Mouse (Mus musculus): ENCODE measurements around the gene Ttf2. TPM values are rescaled to one million over a fixed set of nuclear protein-coding genes. Genes with fewer than 3 reads are reported as not detected.

Gene Ttf2
- polyA plus RNA-seq, 1 experiment from 2014 or later, result 23.0 TPM

DNA sequence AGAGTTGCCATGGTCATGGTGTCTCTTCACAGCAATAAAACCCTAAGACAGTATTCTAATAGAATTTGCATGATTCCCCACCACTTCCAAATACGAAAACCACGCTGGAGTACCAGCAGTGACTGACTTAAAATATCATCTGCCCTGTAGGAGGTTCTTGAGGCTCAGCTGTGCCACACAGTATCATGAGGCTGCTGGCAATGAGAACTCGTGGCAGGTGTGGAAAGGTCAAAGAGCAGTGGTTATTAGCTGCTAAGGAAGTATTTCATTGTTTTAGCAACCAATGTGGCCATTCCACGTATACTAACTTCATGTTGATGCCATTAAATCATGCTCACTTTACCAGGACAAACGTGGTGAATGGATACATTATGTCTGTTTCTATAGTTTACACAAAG, 41.7 kb upstream of the Ttf2 start:
- 69% methylated on average over 5 of the region's 5 CpGs for WGBS
- DNase-seq (ENCODE audit: low spot score), result no peak
- Histone ChIP-seq H3K36me3 (replicated peaks; ENCODE audit: control insufficient read depth, insufficient read depth, low read depth, low read length) (no peaks in the 10 kb centered on the region), H3K27me3 (ENCODE audit: control insufficient read depth, insufficient read depth, low read length) (no peaks in the 10 kb centered on the region), H3K4me2 (ENCODE audit: low read depth, low read length) (no peak overlapping the region), H3K4me1 (ENCODE audit: control insufficient read depth, insufficient read depth, low read length) (no peaks in the 10 kb centered on the region; the same call in 1 of the 2 replicates), H3K9me3 (replicated peaks; ENCODE audit: control insufficient read depth, low read length) (no peaks in the 10 kb centered on the region), H3K4me3 (ENCODE audit: low read depth, low read length) (no peak overlapping the region), H3K9ac (replicated peaks; ENCODE audit: low read length) (no peak overlapping the region), H3K27ac (replicated peaks; ENCODE audit: low read depth, low read length) (no peak overlapping the region)
- no peak for ATAC-seq (replicated peaks; ENCODE audit: insufficient number of reproducible peaks, low FRiP score, low TSS enrichment, low read depth)

DNA sequence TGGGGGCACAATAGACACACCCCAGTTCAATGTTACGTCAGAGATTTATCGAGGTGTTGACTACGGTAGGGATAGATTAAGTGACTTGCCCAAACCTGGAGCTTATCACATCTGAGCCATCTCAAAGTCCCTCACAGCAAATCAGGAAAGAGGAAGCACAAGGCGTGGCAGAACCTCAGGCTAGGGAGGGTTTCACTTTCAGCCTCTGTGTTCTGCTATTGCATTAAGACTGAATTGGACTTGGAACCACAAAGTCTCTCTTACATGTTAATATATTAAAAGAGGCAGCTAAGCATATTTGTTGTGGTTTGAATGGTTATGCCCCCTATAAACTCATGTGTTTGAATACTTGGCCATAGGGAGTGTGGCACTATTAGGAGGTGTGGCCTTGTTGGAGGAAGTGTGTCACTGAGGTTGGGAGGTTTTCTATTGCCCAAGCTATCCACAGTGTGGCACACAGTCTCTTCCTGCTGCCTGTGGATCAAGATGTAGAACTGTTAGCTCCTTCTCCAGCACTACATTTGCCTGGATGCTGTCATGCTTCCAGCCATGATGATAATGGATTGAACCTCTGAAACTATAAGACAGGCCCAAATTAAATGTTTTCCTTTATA, 41.2 kb upstream of the Ttf2 start:
- no peaks in the 10 kb centered on the region for H3K9me3 ChIP-seq (replicated peaks; ENCODE audit: control insufficient read depth, low read length)
- H3K9ac ChIP-seq (replicated peaks; ENCODE audit: low read length), result no peak overlapping the region
- no peaks in the 10 kb centered on the region; the same call in 1 of the 2 replicates for H3K4me1 ChIP-seq (ENCODE audit: control insufficient read depth, insufficient read depth, low read length)
- DNase-seq (ENCODE audit: low spot score), result no peak
- no peak for ATAC-seq (replicated peaks; ENCODE audit: insufficient number of reproducible peaks, low FRiP score, low TSS enrichment, low read depth)
- H3K4me3 ChIP-seq (ENCODE audit: low read depth, low read length), result no peak overlapping the region
- 90% methylated on average over 4 of the region's 4 CpGs for WGBS
- H3K27me3 ChIP-seq (ENCODE audit: control insufficient read depth, insufficient read depth, low read length), result no peaks in the 10 kb centered on the region
- no peak overlapping the region for H3K4me2 ChIP-seq (ENCODE audit: low read depth, low read length)
- no peak overlapping the region for H3K27ac ChIP-seq (replicated peaks; ENCODE audit: low read depth, low read length)
- no peaks in the 10 kb centered on the region for H3K36me3 ChIP-seq (replicated peaks; ENCODE audit: control insufficient read depth, insufficient read depth, low read depth, low read length)

DNA sequence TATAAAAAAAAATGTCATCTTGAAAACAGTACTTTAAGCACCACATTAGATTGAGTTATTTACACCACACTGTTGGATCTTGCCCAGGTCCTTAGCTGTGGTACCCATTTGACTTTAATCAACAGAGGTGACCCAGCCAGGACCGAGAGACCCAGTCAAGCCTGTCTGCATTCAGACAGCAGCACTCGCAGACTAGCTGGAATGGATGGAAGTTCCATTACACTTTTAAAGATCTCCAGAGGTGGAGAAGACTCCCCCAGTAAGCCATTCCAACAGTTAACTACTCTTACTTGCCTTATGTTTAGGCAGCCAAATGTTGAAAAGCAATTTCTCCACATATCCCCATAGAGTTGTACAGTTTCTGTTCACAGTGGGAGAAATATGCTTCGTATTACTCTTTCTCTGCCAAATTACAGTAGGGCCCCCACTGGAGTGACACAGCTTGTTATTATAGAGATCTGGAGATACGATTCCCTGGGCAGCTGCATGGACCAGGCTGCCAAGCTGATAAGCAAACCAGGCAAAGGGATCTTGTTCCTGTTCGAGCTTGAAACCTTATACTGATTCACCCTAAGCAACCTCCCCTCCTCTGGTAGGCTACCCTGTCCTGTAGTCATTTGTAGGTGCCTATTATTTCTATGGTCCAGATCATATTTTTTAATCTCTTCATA, 37.8 kb upstream of the Ttf2 start:
- Histone ChIP-seq H3K36me3 (replicated peaks; ENCODE audit: control insufficient read depth, insufficient read depth, low read depth, low read length) (no peaks in the 10 kb centered on the region), H3K4me3 (ENCODE audit: low read depth, low read length) (no peak overlapping the region), H3K4me1 (ENCODE audit: control insufficient read depth, insufficient read depth, low read length) (no peaks in the 10 kb centered on the region; the same call in 1 of the 2 replicates), H3K9me3 (replicated peaks; ENCODE audit: control insufficient read depth, low read length) (no peaks in the 10 kb centered on the region), H3K27ac (replicated peaks; ENCODE audit: low read depth, low read length) (no peak overlapping the region), H3K4me2 (ENCODE audit: low read depth, low read length) (no peak overlapping the region), H3K27me3 (ENCODE audit: control insufficient read depth, insufficient read depth, low read length) (no peaks in the 10 kb centered on the region), H3K9ac (replicated peaks; ENCODE audit: low read length) (no peak overlapping the region)
- WGBS, result 70% methylated on average over 5 of the region's 5 CpGs
- no peak for ATAC-seq (replicated peaks; ENCODE audit: insufficient number of reproducible peaks, low FRiP score, low TSS enrichment, low read depth)
- DNase-seq (ENCODE audit: low spot score), result no peak

DNA sequence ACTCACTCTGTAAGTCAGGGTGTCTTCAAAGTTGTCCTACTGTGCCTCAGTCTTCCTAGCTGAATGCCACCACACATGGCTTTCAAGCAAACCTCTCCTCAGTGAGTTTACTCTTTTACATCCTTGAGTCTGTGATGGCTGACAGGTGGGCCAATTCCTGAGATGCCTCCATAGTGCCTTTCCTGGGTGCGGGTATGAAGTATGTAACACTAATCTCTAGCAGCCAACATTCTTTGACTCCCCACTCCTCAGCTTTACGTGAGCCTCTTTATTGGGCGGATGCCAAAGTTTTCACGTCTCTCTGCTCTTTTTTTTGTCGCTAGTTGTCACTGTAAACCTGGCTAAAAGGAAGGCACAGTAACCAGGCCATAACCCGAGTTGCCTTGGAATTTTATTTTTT, 35.9 kb upstream of the Ttf2 start:
- H3K27ac ChIP-seq (replicated peaks; ENCODE audit: low read depth, low read length), result no peak overlapping the region
- 83% methylated on average over 6 of the region's 6 CpGs for WGBS
- no peak for DNase-seq (ENCODE audit: low spot score)
- no peaks in the 10 kb centered on the region for H3K4me1 ChIP-seq (ENCODE audit: control insufficient read depth, insufficient read depth, low read length)
- H3K4me2 ChIP-seq (ENCODE audit: low read depth, low read length), result no peak overlapping the region
- no peaks in the 10 kb centered on the region for H3K9me3 ChIP-seq (replicated peaks; ENCODE audit: control insufficient read depth, low read length)
- H3K9ac ChIP-seq (replicated peaks; ENCODE audit: low read length), result no peak overlapping the region
- ATAC-seq (replicated peaks; ENCODE audit: insufficient number of reproducible peaks, low FRiP score, low TSS enrichment, low read depth), result no peak
- H3K27me3 ChIP-seq (ENCODE audit: control insufficient read depth, insufficient read depth, low read length), result no peaks in the 10 kb centered on the region
- no peak overlapping the region for H3K4me3 ChIP-seq (ENCODE audit: low read depth, low read length)
- no peaks in the 10 kb centered on the region for H3K36me3 ChIP-seq (replicated peaks; ENCODE audit: control insufficient read depth, insufficient read depth, low read depth, low read length)

DNA sequence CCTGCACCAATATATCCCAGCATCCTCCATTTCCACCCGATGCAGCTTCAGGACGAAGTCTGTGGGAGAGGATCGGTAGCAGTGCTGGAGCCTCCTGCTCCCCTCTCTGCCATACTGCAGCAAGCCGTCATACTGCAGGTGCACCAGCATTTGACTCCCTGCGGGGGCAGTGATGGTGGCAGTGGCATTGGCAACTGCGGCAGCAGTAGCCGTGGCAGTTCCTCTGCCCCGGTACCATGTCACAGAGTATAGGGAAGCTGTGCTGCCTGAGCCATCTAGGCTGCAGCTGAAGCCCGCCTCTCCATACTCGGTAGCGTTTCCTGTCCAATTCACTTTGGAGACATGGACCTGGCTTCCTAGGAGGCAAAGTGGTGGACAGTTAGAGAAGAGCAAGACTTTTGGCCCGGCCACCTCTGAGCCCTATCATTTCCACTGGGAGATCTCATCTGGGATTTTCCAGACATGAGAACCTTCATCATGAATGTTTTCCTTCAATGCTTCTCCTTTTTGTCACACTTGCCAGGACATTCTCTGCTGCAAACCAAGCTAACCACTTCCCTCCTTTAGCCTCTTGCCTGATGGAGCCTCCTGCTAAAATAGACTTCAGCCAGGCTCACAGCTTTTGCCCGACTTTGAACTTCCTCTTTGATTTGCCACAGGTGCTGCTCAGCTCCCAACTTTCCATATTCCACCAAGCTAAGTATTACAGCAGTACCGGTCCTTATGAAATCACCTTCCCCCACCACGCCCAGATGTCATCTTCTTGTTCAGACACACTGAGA, 34.3 kb upstream of the Ttf2 start:
- Histone ChIP-seq H3K27ac (replicated peaks; ENCODE audit: low read depth, low read length) (no peak overlapping the region), H3K9me3 (replicated peaks; ENCODE audit: control insufficient read depth, low read length) (no peaks in the 10 kb centered on the region), H3K4me3 (ENCODE audit: low read depth, low read length) (no peak overlapping the region), H3K27me3 (ENCODE audit: control insufficient read depth, insufficient read depth, low read length) (no peaks in the 10 kb centered on the region), H3K9ac (replicated peaks; ENCODE audit: low read length) (no peak overlapping the region), H3K4me1 (ENCODE audit: control insufficient read depth, insufficient read depth, low read length) (no peaks in the 10 kb centered on the region), H3K36me3 (replicated peaks; ENCODE audit: control insufficient read depth, insufficient read depth, low read depth, low read length) (no peaks in the 10 kb centered on the region), H3K4me2 (ENCODE audit: low read depth, low read length) (no peak overlapping the region)
- ATAC-seq (replicated peaks; ENCODE audit: insufficient number of reproducible peaks, low FRiP score, low TSS enrichment, low read depth) (no peak), DNase-seq (ENCODE audit: low spot score) (no peak)
- 85% methylated on average over 15 of the region's 15 CpGs for WGBS

DNA sequence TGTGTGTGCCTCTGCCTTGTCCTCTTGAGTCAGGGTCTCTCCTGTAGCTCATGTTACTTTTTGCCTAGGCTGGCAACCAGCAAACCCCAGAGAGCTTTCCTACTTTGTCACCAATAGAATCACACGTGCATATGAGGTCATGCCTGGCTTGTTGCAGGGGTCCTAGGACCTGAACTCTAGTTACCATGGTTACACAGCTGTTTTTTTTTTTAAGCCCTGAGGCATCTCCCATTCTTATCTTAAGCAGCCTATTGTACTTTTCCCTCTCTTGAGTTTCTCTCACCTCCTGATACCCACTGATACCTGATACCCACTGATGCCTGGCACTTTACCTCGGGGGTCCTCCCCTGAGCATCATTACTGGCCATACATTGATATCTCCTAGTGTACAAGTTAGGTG, 30.3 kb upstream of the Ttf2 start:
- Histone ChIP-seq H3K4me3 (ENCODE audit: low read depth, low read length) (no peak overlapping the region), H3K9me3 (replicated peaks; ENCODE audit: control insufficient read depth, low read length) (no peaks in the 10 kb centered on the region), H3K36me3 (replicated peaks; ENCODE audit: control insufficient read depth, insufficient read depth, low read depth, low read length) (no peaks in the 10 kb centered on the region), H3K27me3 (ENCODE audit: control insufficient read depth, insufficient read depth, low read length) (no peaks in the 10 kb centered on the region), H3K27ac (replicated peaks; ENCODE audit: low read depth, low read length) (no peak overlapping the region), H3K4me1 (ENCODE audit: control insufficient read depth, insufficient read depth, low read length) (no peaks in the 10 kb centered on the region), H3K9ac (replicated peaks; ENCODE audit: low read length) (no peak overlapping the region), H3K4me2 (ENCODE audit: low read depth, low read length) (no peak overlapping the region)
- WGBS, result 24% methylated on average over 2 of the region's 2 CpGs
- DNase-seq (ENCODE audit: low spot score) (no peak), ATAC-seq (replicated peaks; ENCODE audit: insufficient number of reproducible peaks, low FRiP score, low TSS enrichment, low read depth) (no peak)

DNA sequence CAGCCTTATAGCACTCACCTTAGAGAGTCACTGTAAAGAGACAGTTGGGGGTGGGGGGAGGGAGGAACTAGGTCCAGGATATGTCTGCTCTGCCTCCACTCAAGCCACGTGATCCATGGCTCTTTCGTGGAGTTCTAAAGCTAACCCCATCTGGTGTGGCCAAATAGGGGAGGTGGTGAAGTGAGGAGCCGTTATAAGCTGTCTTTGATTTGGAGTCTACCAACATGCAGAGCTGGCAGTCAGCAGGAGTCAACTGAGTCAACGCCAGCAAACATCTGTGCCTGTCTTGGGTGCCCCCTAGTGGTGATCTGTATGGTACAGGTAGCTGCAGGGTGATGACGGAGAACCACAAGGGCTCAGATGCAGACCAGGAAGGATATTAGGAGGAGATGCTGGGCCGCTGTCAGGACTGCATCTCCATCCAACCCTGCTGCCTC, 29.5 kb upstream of the Ttf2 start:
- Histone ChIP-seq H3K9ac (replicated peaks; ENCODE audit: low read length) (no peak overlapping the region), H3K4me1 (ENCODE audit: control insufficient read depth, insufficient read depth, low read length) (no peaks in the 10 kb centered on the region), H3K9me3 (replicated peaks; ENCODE audit: control insufficient read depth, low read length) (no peaks in the 10 kb centered on the region), H3K4me3 (ENCODE audit: low read depth, low read length) (no peak overlapping the region), H3K36me3 (replicated peaks; ENCODE audit: control insufficient read depth, insufficient read depth, low read depth, low read length) (no peaks in the 10 kb centered on the region), H3K27me3 (ENCODE audit: control insufficient read depth, insufficient read depth, low read length) (no peaks in the 10 kb centered on the region), H3K4me2 (ENCODE audit: low read depth, low read length) (no peak overlapping the region), H3K27ac (replicated peaks; ENCODE audit: low read depth, low read length) (no peak overlapping the region)
- ATAC-seq (replicated peaks; ENCODE audit: insufficient number of reproducible peaks, low FRiP score, low TSS enrichment, low read depth), result 0 out of 2 replicates have a peak, but pooled peaks have one; percentile 44
- 11% methylated on average over 6 of the region's 6 CpGs for WGBS
- peak; percentile 81 for DNase-seq (ENCODE audit: low spot score)

Data from embryonic facial prominence, embryonic 11.5 days (tissue).